In the genomic region with DNA sequence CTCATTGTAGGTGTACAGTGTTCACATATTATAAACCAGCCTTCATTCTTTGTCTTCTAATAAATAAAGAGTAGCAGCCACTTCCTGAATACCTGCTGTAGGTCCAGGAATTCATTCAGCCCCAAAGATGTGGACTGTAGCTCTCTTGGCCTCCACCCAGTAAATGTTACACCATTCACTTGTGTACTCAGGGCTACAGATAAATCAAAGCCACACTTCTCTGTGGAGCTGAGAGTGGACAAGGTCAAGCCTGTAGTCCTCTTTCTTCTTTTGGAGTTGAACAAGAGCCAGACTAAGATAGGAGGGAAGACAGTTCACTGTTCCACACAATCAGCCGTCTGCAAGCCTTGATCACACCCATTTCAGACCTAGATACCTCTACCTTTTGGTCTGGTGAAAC, we compare ENCODE assay signal across 25 mouse cellular contexts. TPM values are rescaled to one million over a fixed set of nuclear protein-coding genes. Genes with fewer than 3 reads are reported as not detected.
A peak's percentile ranks its signal among the peaks of the same experiment; 100 is the strongest.
DNase-seq lines count a peak whose midpoint lies in the region; ATAC-seq and TF ChIP-seq lines count a peak whose summit lies in the region.
"Had no signal": no experiment of that assay in that cellular context is flagged by ENCODE, and none has a peak within 500 bp of the region (broad histone marks: within the 10 kb centered on the region; RNA-seq: fewer than 3 reads in every experiment).

No protein-coding gene starts in this region.

- no peak overlapping the region for H3K9ac ChIP-seq in heart, embryonic 12.5 days
- H3K9ac ChIP-seq in lung, embryonic 16.5 days (ENCODE audit: low read length), result no peak overlapping the region
- H3K9ac ChIP-seq: embryonic facial prominence, embryonic 15.5 days; forebrain, postnatal 0 days; heart, embryonic 13.5 days; hindbrain, embryonic 13.5 days; kidney, embryonic 15.5 days; liver, embryonic 13.5 days; stomach, embryonic 15.5 days had no signal

- TF ChIP-seq CTCF in lung, adult 2 months (IDR thresholded peaks at IDR 0.05; ENCODE audit: insufficient read depth, low read length), result no peak

- H3K4me1 ChIP-seq in heart, embryonic 12.5 days (replicated peaks), result peaks cover 11% of the 10 kb centered on the region
- H3K4me1 ChIP-seq in lung, embryonic 16.5 days (replicated peaks; ENCODE audit: control insufficient read depth, insufficient read depth, low read length), result peaks cover 16% of the 10 kb centered on the region
- H3K4me1 ChIP-seq in lung, adult 2 months (ENCODE audit: control insufficient read depth, insufficient read depth, low read length), result peaks cover 4% of the 10 kb centered on the region
- H3K4me1 ChIP-seq: liver, embryonic 13.5 days had no signal

- no peaks in the 10 kb centered on the region for H3K27me3 ChIP-seq in heart, embryonic 12.5 days (replicated peaks)
- no peaks in the 10 kb centered on the region for H3K27me3 ChIP-seq in lung, embryonic 16.5 days (ENCODE audit: control insufficient read depth, insufficient read depth, low read depth, low read length)
- H3K27me3 ChIP-seq: CH12.LX; embryonic facial prominence, embryonic 15.5 days; heart, embryonic 13.5 days; hindbrain, embryonic 13.5 days; kidney, embryonic 15.5 days; liver, embryonic 13.5 days; stomach, embryonic 15.5 days had no signal

- H3K4me2 ChIP-seq in heart, embryonic 12.5 days, result no peak overlapping the region
- no peak overlapping the region for H3K4me2 ChIP-seq in lung, embryonic 16.5 days (ENCODE audit: low read depth, low read length)
- H3K4me2 ChIP-seq: embryonic facial prominence, embryonic 15.5 days; heart, embryonic 13.5 days; hindbrain, embryonic 13.5 days; kidney, embryonic 15.5 days; liver, embryonic 13.5 days; stomach, embryonic 15.5 days had no signal

- WGBS in heart, embryonic 12.5 days, result 38% methylated on average over 1 of the region's 1 CpGs
- WGBS in lung, embryonic 16.5 days, result 54% methylated on average over 1 of the region's 1 CpGs
- 35% methylated on average over 1 of the region's 1 CpGs for WGBS in lung, adult 2 months

- H3K27ac ChIP-seq in heart, embryonic 12.5 days (ENCODE audit: poor library complexity, severe bottlenecking), result no peak overlapping the region
- H3K27ac ChIP-seq in lung, embryonic 16.5 days (ENCODE audit: low read length), result no peak overlapping the region
- H3K27ac ChIP-seq: embryonic facial prominence, embryonic 15.5 days; heart, embryonic 13.5 days; hindbrain, embryonic 13.5 days; kidney, embryonic 15.5 days; limb, embryonic 10.5 days; liver, embryonic 13.5 days; midbrain, embryonic 10.5 days; stomach, embryonic 15.5 days had no signal

- no peak for TF ChIP-seq POLR2A in lung, adult 2 months (IDR thresholded peaks at IDR 0.05; ENCODE audit: borderline replicate concordance, extremely low read depth, low read depth, low read length)

- H3K36me3 ChIP-seq in heart, embryonic 12.5 days, result no peaks in the 10 kb centered on the region
- no peaks in the 10 kb centered on the region for H3K36me3 ChIP-seq in lung, embryonic 16.5 days (ENCODE audit: control insufficient read depth, insufficient read depth, low read length)
- H3K36me3 ChIP-seq: embryonic facial prominence, embryonic 15.5 days; G1E; heart, embryonic 13.5 days; hindbrain, embryonic 13.5 days; kidney, embryonic 15.5 days; limb, embryonic 10.5 days; liver, embryonic 13.5 days; midbrain, embryonic 10.5 days; stomach, embryonic 15.5 days had no signal

- H3K9me3 ChIP-seq in heart, embryonic 12.5 days (replicated peaks), result no peaks in the 10 kb centered on the region
- H3K9me3 ChIP-seq in lung, embryonic 16.5 days (ENCODE audit: control insufficient read depth, low read length), result no peaks in the 10 kb centered on the region
- H3K9me3 ChIP-seq: embryonic facial prominence, embryonic 15.5 days; heart, embryonic 13.5 days; hindbrain, embryonic 13.5 days; kidney, embryonic 15.5 days; limb, embryonic 10.5 days; liver, embryonic 13.5 days; midbrain, embryonic 10.5 days; stomach, embryonic 15.5 days had no signal

- no peak overlapping the region for H3K4me3 ChIP-seq in heart, embryonic 12.5 days
- H3K4me3 ChIP-seq in lung, embryonic 16.5 days (ENCODE audit: low read length), result no peak overlapping the region
- no peak overlapping the region for H3K4me3 ChIP-seq in lung, adult 2 months (replicated peaks; ENCODE audit: extremely low read depth, low read depth, low read length)
- H3K4me3 ChIP-seq: embryonic facial prominence, embryonic 15.5 days; heart, embryonic 13.5 days; hindbrain, embryonic 13.5 days; kidney, embryonic 15.5 days; limb, embryonic 10.5 days; liver, embryonic 13.5 days; midbrain, embryonic 10.5 days; stomach, embryonic 15.5 days had no signal

- peak; percentile 8 for DNase-seq in heart, adult 8-10 months (ENCODE audit: low spot score)
- DNase-seq in lung, adult 2 months, result no peak
- peak; percentile 24 to 44 for DNase-seq in adrenal gland, postnatal 36 days
- peak; percentile 49 for DNase-seq in lung, postnatal 36 days
- DNase-seq in left cerebral cortex, adult 11 months (ENCODE audit: low spot score), result no peak
- DNase-seq: B cell, adult 2 months; cerebellum, adult 8-10 months; gastrocnemius, postnatal 14 days; kidney, adult 11 months; kidney, postnatal 4 days; liver, embryonic 13.5 days; thymus, adult 18-20 months; thymus, postnatal 36 days had no signal

- no peak for ATAC-seq in heart, embryonic 12.5 days (ENCODE audit: insufficient number of reproducible peaks, low FRiP score)
- peak; percentile 65 for ATAC-seq in lung, embryonic 16.5 days (ENCODE audit: low read depth)

RNA-seq across cellular contexts. Expression of gene Arrdc4, which starts 36.1 kb away (rescaled TPM):
- 1 to 10 TPM; 5.3 to 9.3 (median 7.2) TPM for total RNA-seq in heart, adult 8-10 months (2022)
- polyA plus RNA-seq in heart, embryonic 12.5 days (2016; fragmentation: Nextera tagmentation; extraction: Ambion mirVana), result 18.6 and 20.9 TPM in 2 replicates
- polyA plus RNA-seq in lung, embryonic 16.5 days (2015; fragmentation: Nextera tagmentation; extraction: Ambion mirVana), result 17.7 and 18.2 TPM in 2 replicates
- 12.9 and 17.9 TPM in 2 replicates for polyA plus RNA-seq in lung, adult 2 months (2012; rRNA removed)
- total RNA-seq in adrenal gland, postnatal 36 days (2021), result 10 to 100 TPM; 18.9 to 20.3 TPM
- total RNA-seq: CH12.LX had no signal
- polyA plus RNA-seq: G1E had no signal

Comparison
In these comparisons a context has a peak if more than half of its experiments do, and no peak if none do; other contexts are left out.
1. DNase-seq: peak in heart, adult 8-10 months (single experiment), adrenal gland, postnatal 36 days (2 of 2) and lung, postnatal 36 days (single experiment); none in lung, adult 2 months (single experiment) and left cerebral cortex, adult 11 months (single experiment).